Mouse (Mus musculus) liver, embryonic 12.5 days (tissue): ENCODE data around the gene Eno1. TPM values are rescaled to one million over a fixed set of nuclear protein-coding genes. Genes with fewer than 3 reads are reported as not detected.

Source experiments
- ATAC-seq: fragments of 200-750 bp; cut with Nextera tagmentation; 2 replicates; pipeline ENCODE4 v1.8.0; 2017; ENCODE audit warnings: moderate number of reproducible peaks, mild to moderate bottlenecking, moderate library complexity
- H3K27ac ChIP-seq: fragments of 300-500 bp; sonication (generic); 2 replicates; pipeline ENCODE4 v1.5.1; 2016; ENCODE audit warnings: mild to moderate bottlenecking
- H3K27me3 ChIP-seq: fragments of 300-500 bp; sonication (generic); replicated peaks from 2 replicates; pipeline ENCODE4 v1.6.1; 2016; ENCODE audit warnings: mild to moderate bottlenecking, moderate library complexity
- H3K36me3 ChIP-seq: fragments of 300-500 bp; sonication (generic); 2 replicates; pipeline ENCODE4 v1.6.1; 2016; ENCODE audit warnings: mild to moderate bottlenecking, moderate library complexity
- H3K4me1 ChIP-seq: fragments of 300-500 bp; sonication (generic); 2 replicates; pipeline ENCODE4 v1.6.1; 2016
- H3K4me2 ChIP-seq: fragments of 300-500 bp; sonication (generic); 2 replicates; pipeline ENCODE4 v1.6.1; 2016; ENCODE audit warnings: mild to moderate bottlenecking, moderate library complexity
- H3K4me3 ChIP-seq: fragments of 300-500 bp; sonication (generic); 2 replicates; pipeline ENCODE4 v1.5.1; 2016; ENCODE audit warnings: mild to moderate bottlenecking, moderate library complexity
- H3K9ac ChIP-seq: fragments of 300-500 bp; sonication (generic); 2 replicates; pipeline ENCODE4 v1.6.1; 2016; ENCODE audit warnings: mild to moderate bottlenecking, moderate library complexity
- H3K9me3 ChIP-seq: fragments of 300-500 bp; sonication (generic); replicated peaks from 2 replicates; pipeline ENCODE4 v1.6.1; 2016; ENCODE audit warnings: mild to moderate bottlenecking, moderate library complexity
- WGBS: fragments of 180-500 bp; shearing (Covaris S2); methylation state at CpG from one replicate; pipeline ENCODE4 v1.1.7; 2016; ENCODE audit not compliant: insufficient replicate concordance; 5-methylcytosine and 5-hydroxymethylcytosine counted together
- polyA plus RNA-seq: library from polyadenylated mRNA; unstranded; fragments of >200 nt; fragmentation: Nextera tagmentation; extraction: Ambion mirVana; gene quantifications from 2 replicates; pipeline ENCODE4 v1.2.1, GENCODE M21; 2016

The Eno1 gene
- 1,241 and 1,342 TPM in 2 replicates for polyA plus RNA-seq

GRCm38 (mm10) chr4:150236521-150237481, at the start of gene Eno1:
Gene Eno1 (plus strand): TSS chr4:150236721.
- ATAC-seq: peak; percentile 93
- Histone ChIP-seq H3K9ac (peak within 1 kb of the TSS; percentile 89), H3K27me3 (0 out of 2 replicates have a peak, but pooled peaks cover 4% of the 10 kb centered on the region), H3K4me2 (peak within 1 kb of the TSS; percentile 86), H3K36me3 (peaks cover 31% of the 10 kb centered on the region), H3K4me1 (peaks cover 64% of the 10 kb centered on the region), H3K27ac (peak within 1 kb of the TSS; percentile 91), H3K4me3 (peak within 1 kb of the TSS; percentile 84), H3K9me3 (no peaks in the 10 kb centered on the region)
- under 1% methylated on average over 75 of the region's 78 CpGs for WGBS

- Histone ChIP-seq H3K4me2 (peak overlapping the region; percentile 35; the same call in 1 of the 2 replicates), H3K27ac (no peak overlapping the region), H3K9me3 (no peaks in the 10 kb centered on the region), H3K9ac (no peak overlapping the region), H3K4me3 (no peak overlapping the region), H3K27me3 (no peaks in the 10 kb centered on the region), H3K4me1 (no peaks in the 10 kb centered on the region), H3K36me3 (no peaks in the 10 kb centered on the region)
- peak; percentile 61; the same call in 1 of the 2 replicates for ATAC-seq
- 32% methylated on average over 11 of the region's 11 CpGs for WGBS
Measured at GRCm38 (mm10) chr4:150188236-150188635, 48.3 kb upstream of the Eno1 start.

GRCm38 (mm10) chr4:150192199-150192598, 44.3 kb upstream of the Eno1 start:
- Histone ChIP-seq H3K9me3 (no peaks in the 10 kb centered on the region), H3K27ac (no peak overlapping the region), H3K9ac (no peak overlapping the region), H3K4me3 (no peak overlapping the region), H3K27me3 (no peaks in the 10 kb centered on the region), H3K36me3 (no peaks in the 10 kb centered on the region), H3K4me2 (no peak overlapping the region), H3K4me1 (no peaks in the 10 kb centered on the region)
- no peak for ATAC-seq
- WGBS: 61% methylated on average over 6 of the region's 6 CpGs

GRCm38 (mm10) chr4:150193915-150194314, 42.6 kb upstream of the Eno1 start:
- no peak overlapping the region for H3K9ac ChIP-seq
- ATAC-seq: no peak
- no peak overlapping the region for H3K4me3 ChIP-seq
- no peaks in the 10 kb centered on the region for H3K9me3 ChIP-seq
- H3K27me3 ChIP-seq: no peaks in the 10 kb centered on the region
- H3K4me2 ChIP-seq: no peak overlapping the region
- WGBS: 17% methylated on average over 1 of the region's 1 CpGs
- no peaks in the 10 kb centered on the region for H3K4me1 ChIP-seq
- no peaks in the 10 kb centered on the region for H3K36me3 ChIP-seq
- no peak overlapping the region for H3K27ac ChIP-seq

GRCm38 (mm10) chr4:150198268-150198667, 38.3 kb upstream of the Eno1 start:
- 46% methylated on average over 9 of the region's 9 CpGs for WGBS

GRCm38 (mm10) chr4:150201232-150201631, 35.3 kb upstream of the Eno1 start, which contains the start of gene Car6:
Gene Car6 (minus strand): TSS chr4:150201332.
- peaks cover 4% of the 10 kb centered on the region for H3K4me1 ChIP-seq
- no peak for ATAC-seq
- no peak within 1 kb of the TSS for H3K4me3 ChIP-seq
- peaks cover 9% of the 10 kb centered on the region; the same call in 1 of the 2 replicates for H3K27me3 ChIP-seq
- no peak within 1 kb of the TSS for H3K9ac ChIP-seq
- WGBS: 81% methylated on average over 5 of the region's 5 CpGs
- no peak within 1 kb of the TSS; the same call in 1 of the 2 replicates for H3K27ac ChIP-seq
- H3K4me2 ChIP-seq: no peak within 1 kb of the TSS
- no peaks in the 10 kb centered on the region for H3K36me3 ChIP-seq
- H3K9me3 ChIP-seq: no peaks in the 10 kb centered on the region

More at GRCm38 (mm10) chr4:150198268-150198667, 38.3 kb upstream of the Eno1 start:
- Histone ChIP-seq H3K27me3 (0 out of 2 replicates have a peak, but pooled peaks cover 3% of the 10 kb centered on the region), H3K36me3 (no peaks in the 10 kb centered on the region), H3K4me3 (no peak overlapping the region), H3K4me1 (no peaks in the 10 kb centered on the region; the same call in 1 of the 2 replicates), H3K9me3 (no peaks in the 10 kb centered on the region), H3K9ac (no peak overlapping the region), H3K27ac (no peak overlapping the region), H3K4me2 (no peak overlapping the region)
- no peak for ATAC-seq

GRCm38 (mm10) chr4:150202702-150203101, 33.8 kb upstream of the Eno1 start:
- Histone ChIP-seq H3K36me3 (no peaks in the 10 kb centered on the region), H3K27me3 (peaks cover 9% of the 10 kb centered on the region; the same call in 1 of the 2 replicates), H3K4me2 (no peak overlapping the region), H3K9ac (no peak overlapping the region), H3K9me3 (no peaks in the 10 kb centered on the region), H3K4me3 (no peak overlapping the region), H3K27ac (no peak overlapping the region), H3K4me1 (peaks cover 7% of the 10 kb centered on the region)
- 23% methylated on average over 5 of the region's 5 CpGs for WGBS
- ATAC-seq: no peak

- Histone ChIP-seq H3K4me2 (no peak overlapping the region), H3K9me3 (no peaks in the 10 kb centered on the region), H3K9ac (no peak overlapping the region), H3K27me3 (peaks cover 9% of the 10 kb centered on the region; the same call in 1 of the 2 replicates), H3K4me3 (no peak overlapping the region), H3K36me3 (no peaks in the 10 kb centered on the region), H3K4me1 (peaks cover 11% of the 10 kb centered on the region), H3K27ac (no peak overlapping the region)
- 70% methylated on average over 3 of the region's 3 CpGs for WGBS
- ATAC-seq: no peak
Measured at GRCm38 (mm10) chr4:150204877-150205276, 31.6 kb upstream of the Eno1 start.

- H3K9ac ChIP-seq: no peak overlapping the region
- ATAC-seq: no peak
- WGBS: 75% methylated on average over 5 of the region's 5 CpGs
- H3K9me3 ChIP-seq: no peaks in the 10 kb centered on the region
- no peak overlapping the region for H3K27ac ChIP-seq
- no peaks in the 10 kb centered on the region for H3K36me3 ChIP-seq
- H3K4me2 ChIP-seq: no peak overlapping the region
- H3K4me1 ChIP-seq: peaks cover 24% of the 10 kb centered on the region
- peaks cover 5% of the 10 kb centered on the region; the same call in 1 of the 2 replicates for H3K27me3 ChIP-seq
- no peak overlapping the region for H3K4me3 ChIP-seq
Measured at GRCm38 (mm10) chr4:150209751-150210150, 26.8 kb upstream of the Eno1 start.

- Histone ChIP-seq H3K27me3 (no peaks in the 10 kb centered on the region), H3K4me2 (no peak overlapping the region), H3K4me3 (no peak overlapping the region), H3K27ac (no peak overlapping the region), H3K4me1 (peaks cover 24% of the 10 kb centered on the region), H3K9me3 (no peaks in the 10 kb centered on the region), H3K9ac (no peak overlapping the region), H3K36me3 (no peaks in the 10 kb centered on the region)
- 73% methylated on average over 8 of the region's 8 CpGs for WGBS
- no peak for ATAC-seq
Measured at GRCm38 (mm10) chr4:150210306-150210705, 26.2 kb upstream of the Eno1 start.

- Histone ChIP-seq H3K4me3 (peak overlapping the region; percentile 46), H3K27me3 (no peaks in the 10 kb centered on the region), H3K4me1 (peaks cover 27% of the 10 kb centered on the region), H3K4me2 (peak overlapping the region; percentile 75), H3K36me3 (no peaks in the 10 kb centered on the region), H3K9ac (peak overlapping the region; percentile 59), H3K27ac (peak overlapping the region; percentile 41; the same call in 1 of the 2 replicates), H3K9me3 (no peaks in the 10 kb centered on the region)
- WGBS: 33% methylated on average over 10 of the region's 10 CpGs
- peak; percentile 3; the same call in 1 of the 2 replicates for ATAC-seq
Measured at GRCm38 (mm10) chr4:150211930-150212552, 24.5 kb upstream of the Eno1 start.
